Mouse (Mus musculus): ENCODE measurements around the gene Fgf9. TPM values are rescaled to one million over a fixed set of nuclear protein-coding genes. Genes with fewer than 3 reads are reported as not detected.
A peak's percentile ranks its signal among the peaks of the same experiment; 100 is the strongest.

Fgf9 gene
- polyA plus RNA-seq (2015; fragmentation: Nextera tagmentation; extraction: Ambion mirVana) = 9.5 and 10.6 TPM in 2 replicates

DNA sequence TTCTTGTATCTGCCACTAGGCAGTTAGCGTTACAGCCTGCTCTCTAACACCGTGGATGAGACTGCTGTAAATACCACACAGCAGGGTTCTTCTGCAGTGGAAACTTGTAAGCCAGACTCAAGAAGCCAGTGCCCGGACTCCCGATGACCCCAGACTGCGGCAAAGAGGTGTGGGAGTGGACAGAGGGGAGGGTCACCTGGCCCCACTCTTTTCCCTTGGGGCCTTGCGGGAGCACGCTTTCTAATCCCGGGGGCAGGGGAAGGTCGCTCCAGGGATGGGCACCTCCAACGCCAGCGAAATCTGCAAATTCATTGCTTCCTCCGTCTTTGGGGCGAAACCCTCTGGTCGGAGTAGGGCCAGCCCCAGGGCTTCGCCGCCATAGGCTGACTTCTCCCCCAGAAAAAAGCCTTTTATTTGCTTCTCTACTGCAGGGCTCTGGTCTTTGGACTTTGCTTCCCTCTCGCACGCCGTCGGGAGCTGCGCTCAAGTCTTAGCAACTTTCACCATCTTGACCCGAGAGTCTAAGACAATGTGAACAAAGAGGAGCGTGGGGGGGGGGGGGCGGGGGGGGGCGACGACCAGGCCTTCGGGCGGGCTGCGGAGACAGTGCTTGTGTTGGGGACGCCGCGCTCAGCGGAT is at the start of gene Fgf9:
Gene Fgf9, plus strand, starts transcription at position 67 of the 639 bp plus-strand sequence.
- H3K9me3 ChIP-seq (replicated peaks; ENCODE audit: control insufficient read depth, low read length) = no peaks in the 10 kb centered on the region
- H3K9ac ChIP-seq (ENCODE audit: low read length) = peak within 1 kb of the TSS; percentile 80
- peak within 1 kb of the TSS; percentile 91 for H3K4me2 ChIP-seq (ENCODE audit: low read depth, low read length)
- H3K27me3 ChIP-seq (ENCODE audit: control insufficient read depth, insufficient read depth, low read length) = peaks cover 20% of the 10 kb centered on the region
- ATAC-seq (ENCODE audit: insufficient read depth, low FRiP score) = peak; percentile 14; the same call in 1 of the 2 replicates
- peak within 1 kb of the TSS; percentile 79 for H3K27ac ChIP-seq (ENCODE audit: low read length)
- WGBS = under 1% methylated on average over 28 of the region's 33 CpGs
- H3K4me1 ChIP-seq (ENCODE audit: control insufficient read depth, insufficient read depth, low read length) = peaks cover 16% of the 10 kb centered on the region
- H3K4me3 ChIP-seq (replicated peaks; ENCODE audit: low read length) = peak within 1 kb of the TSS; percentile 67
- no peaks in the 10 kb centered on the region for H3K36me3 ChIP-seq (ENCODE audit: control insufficient read depth, insufficient read depth, low read length)

DNA sequence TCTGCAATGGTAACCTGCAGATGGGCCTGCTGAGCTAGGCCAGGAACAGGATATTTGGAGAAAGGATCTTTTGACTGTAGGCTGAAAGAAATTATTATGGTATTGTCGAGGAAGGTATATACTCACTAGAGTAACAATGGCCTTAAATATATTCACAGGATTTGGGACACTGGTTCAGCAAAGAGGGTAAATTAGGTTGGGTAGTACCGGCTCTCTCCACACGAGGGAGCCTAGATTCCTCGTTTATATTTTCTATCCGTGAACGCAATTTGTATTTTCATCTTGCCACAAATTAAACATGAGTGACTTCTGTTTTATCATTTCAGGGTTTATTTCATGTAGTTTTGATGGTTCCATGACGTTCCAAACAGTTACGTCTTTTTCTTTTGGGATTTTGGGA is 35.8 kb upstream of the Fgf9 start:
- no peak overlapping the region for H3K27ac ChIP-seq (ENCODE audit: low read length)
- ATAC-seq (ENCODE audit: insufficient read depth, low FRiP score) = no peak
- no peaks in the 10 kb centered on the region for H3K4me1 ChIP-seq (ENCODE audit: control insufficient read depth, insufficient read depth, low read length)
- H3K27me3 ChIP-seq (ENCODE audit: control insufficient read depth, insufficient read depth, low read length) = no peaks in the 10 kb centered on the region
- no peak overlapping the region for H3K9ac ChIP-seq (ENCODE audit: low read length)
- no peak overlapping the region for H3K4me3 ChIP-seq (replicated peaks; ENCODE audit: low read length)
- no peaks in the 10 kb centered on the region for H3K9me3 ChIP-seq (replicated peaks; ENCODE audit: control insufficient read depth, low read length)
- WGBS = 9% methylated on average over 8 of the region's 8 CpGs
- no peak overlapping the region for H3K4me2 ChIP-seq (ENCODE audit: low read depth, low read length)
- no peaks in the 10 kb centered on the region for H3K36me3 ChIP-seq (ENCODE audit: control insufficient read depth, insufficient read depth, low read length)

DNA sequence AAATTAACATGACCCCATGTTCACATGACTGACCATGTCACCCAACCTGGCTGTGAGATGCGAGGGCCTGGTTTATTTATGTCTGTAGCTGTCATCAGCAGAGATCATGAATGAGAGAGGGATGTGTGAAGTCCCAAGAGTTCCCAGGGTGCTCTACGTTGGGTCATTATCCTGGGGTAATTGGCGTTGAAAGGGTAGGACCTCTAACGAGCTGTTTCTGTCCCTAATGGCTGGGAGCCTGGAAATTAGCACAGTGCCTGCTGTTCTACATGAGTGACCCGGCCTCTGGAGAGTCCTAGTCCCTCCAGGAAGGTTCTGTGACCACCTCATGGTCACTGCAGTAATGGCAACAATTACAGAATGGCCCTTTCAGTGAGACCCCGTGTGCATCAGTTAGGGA is 34.2 kb upstream of the Fgf9 start:
- Histone ChIP-seq H3K27ac (ENCODE audit: low read length) (no peak overlapping the region), H3K9me3 (replicated peaks; ENCODE audit: control insufficient read depth, low read length) (no peaks in the 10 kb centered on the region), H3K4me2 (ENCODE audit: low read depth, low read length) (no peak overlapping the region), H3K36me3 (ENCODE audit: control insufficient read depth, insufficient read depth, low read length) (no peaks in the 10 kb centered on the region), H3K27me3 (ENCODE audit: control insufficient read depth, insufficient read depth, low read length) (no peaks in the 10 kb centered on the region), H3K4me1 (ENCODE audit: control insufficient read depth, insufficient read depth, low read length) (no peaks in the 10 kb centered on the region), H3K4me3 (replicated peaks; ENCODE audit: low read length) (no peak overlapping the region), H3K9ac (ENCODE audit: low read length) (no peak overlapping the region)
- no peak for ATAC-seq (ENCODE audit: insufficient read depth, low FRiP score)
- WGBS = 60% methylated on average over 6 of the region's 6 CpGs

DNA sequence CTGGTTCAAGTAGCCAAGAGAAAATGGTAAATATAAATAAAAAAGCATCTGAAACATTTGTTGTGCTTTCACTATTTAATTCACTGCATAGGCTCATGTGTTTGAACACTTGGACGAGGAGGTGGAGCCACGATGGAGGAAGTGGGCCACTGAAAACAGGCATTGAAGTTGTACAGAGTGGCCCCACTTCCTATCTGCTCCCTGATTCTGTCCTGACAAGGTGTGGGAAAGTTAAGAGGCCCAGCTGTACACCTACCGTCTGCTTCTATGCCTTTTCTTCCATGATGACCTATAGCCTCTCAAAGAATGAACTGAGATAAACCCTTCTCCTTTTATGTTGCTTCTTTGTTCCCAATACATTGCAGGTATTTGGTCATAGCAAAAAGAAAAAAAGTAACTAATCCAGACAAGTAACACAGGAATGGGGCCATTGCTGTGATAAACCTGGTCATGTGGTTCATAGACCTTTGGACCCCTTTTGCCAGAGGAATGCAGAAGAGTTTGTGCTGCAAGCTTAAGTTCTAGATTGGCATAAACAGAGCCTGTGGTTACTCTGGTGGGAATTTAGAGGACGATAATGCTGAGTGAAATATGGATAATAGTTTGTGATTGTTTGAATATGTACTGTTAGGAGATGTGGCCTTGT is 23.6 kb upstream of the Fgf9 start:
- no peaks in the 10 kb centered on the region for H3K27me3 ChIP-seq (ENCODE audit: control insufficient read depth, insufficient read depth, low read length)
- H3K9ac ChIP-seq (ENCODE audit: low read length) = no peak overlapping the region
- no peak overlapping the region for H3K4me3 ChIP-seq (replicated peaks; ENCODE audit: low read length)
- WGBS = 54% methylated on average over 4 of the region's 4 CpGs
- peak; percentile 92 for ATAC-seq (ENCODE audit: insufficient read depth, low FRiP score)
- H3K36me3 ChIP-seq (ENCODE audit: control insufficient read depth, insufficient read depth, low read length) = no peaks in the 10 kb centered on the region
- no peak overlapping the region for H3K4me2 ChIP-seq (ENCODE audit: low read depth, low read length)
- H3K9me3 ChIP-seq (replicated peaks; ENCODE audit: control insufficient read depth, low read length) = no peaks in the 10 kb centered on the region
- no peak overlapping the region; the same call in 1 of the 2 replicates for H3K27ac ChIP-seq (ENCODE audit: low read length)
- H3K4me1 ChIP-seq (ENCODE audit: control insufficient read depth, insufficient read depth, low read length) = no peaks in the 10 kb centered on the region

DNA sequence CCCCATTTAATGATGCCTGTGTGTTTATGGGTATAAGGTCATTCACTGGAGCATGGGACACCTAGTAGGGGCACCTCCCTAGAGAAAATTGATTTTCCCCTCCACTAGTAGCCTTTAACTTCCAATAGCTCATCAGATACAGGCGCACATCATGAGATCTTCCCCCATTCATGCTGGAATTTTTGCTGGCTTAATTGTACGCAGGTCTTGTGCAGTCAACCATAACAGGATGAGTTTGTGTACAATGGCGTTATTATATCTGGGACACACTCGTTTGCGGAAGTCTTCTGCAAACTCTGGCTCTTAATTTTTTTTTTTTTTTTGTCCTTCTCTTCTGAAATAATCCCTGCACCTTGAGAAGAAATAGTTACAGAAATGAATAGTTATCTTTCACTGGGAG is 19.7 kb upstream of the Fgf9 start:
- H3K36me3 ChIP-seq (ENCODE audit: control insufficient read depth, insufficient read depth, low read length) = no peaks in the 10 kb centered on the region
- no peaks in the 10 kb centered on the region for H3K4me1 ChIP-seq (ENCODE audit: control insufficient read depth, insufficient read depth, low read length)
- no peaks in the 10 kb centered on the region for H3K27me3 ChIP-seq (ENCODE audit: control insufficient read depth, insufficient read depth, low read length)
- H3K27ac ChIP-seq (ENCODE audit: low read length) = no peak overlapping the region
- no peaks in the 10 kb centered on the region for H3K9me3 ChIP-seq (replicated peaks; ENCODE audit: control insufficient read depth, low read length)
- no peak overlapping the region for H3K9ac ChIP-seq (ENCODE audit: low read length)
- no peak overlapping the region for H3K4me3 ChIP-seq (replicated peaks; ENCODE audit: low read length)
- no peak overlapping the region for H3K4me2 ChIP-seq (ENCODE audit: low read depth, low read length)
- no peak for ATAC-seq (ENCODE audit: insufficient read depth, low FRiP score)
- 90% methylated on average over 5 of the region's 5 CpGs for WGBS

DNA sequence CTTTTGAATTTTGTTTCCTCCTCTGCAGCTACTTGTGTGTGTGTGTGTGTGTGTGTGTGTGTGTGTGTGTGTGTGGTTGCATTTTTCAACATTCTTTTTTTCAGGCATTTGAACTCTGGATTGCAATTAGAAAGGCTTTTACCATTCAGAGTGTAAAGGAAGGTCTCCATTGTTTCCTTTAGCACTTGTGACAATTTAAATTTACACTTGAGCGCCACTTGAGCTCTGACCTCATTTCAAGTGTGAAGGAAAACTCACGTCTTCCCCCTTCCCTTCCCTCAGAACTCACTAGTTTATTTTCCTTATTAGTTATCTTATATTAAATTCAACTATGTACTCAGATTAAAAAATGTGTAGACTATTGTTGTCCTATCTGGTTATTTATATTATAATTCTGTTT is 2.8 kb upstream of the Fgf9 start:
- no peaks in the 10 kb centered on the region for H3K9me3 ChIP-seq (replicated peaks; ENCODE audit: control insufficient read depth, low read length)
- H3K9ac ChIP-seq (ENCODE audit: low read length) = no peak overlapping the region
- no peak overlapping the region for H3K27ac ChIP-seq (ENCODE audit: low read length)
- no peak overlapping the region for H3K4me3 ChIP-seq (replicated peaks; ENCODE audit: low read length)
- H3K36me3 ChIP-seq (ENCODE audit: control insufficient read depth, insufficient read depth, low read length) = no peaks in the 10 kb centered on the region
- peaks cover 9% of the 10 kb centered on the region for H3K27me3 ChIP-seq (ENCODE audit: control insufficient read depth, insufficient read depth, low read length)
- no peak for ATAC-seq (ENCODE audit: insufficient read depth, low FRiP score)
- WGBS = 63% methylated on average over 2 of the region's 2 CpGs
- peaks cover 6% of the 10 kb centered on the region; the same call in 1 of the 2 replicates for H3K4me1 ChIP-seq (ENCODE audit: control insufficient read depth, insufficient read depth, low read length)
- no peak overlapping the region for H3K4me2 ChIP-seq (ENCODE audit: low read depth, low read length)

DNA sequence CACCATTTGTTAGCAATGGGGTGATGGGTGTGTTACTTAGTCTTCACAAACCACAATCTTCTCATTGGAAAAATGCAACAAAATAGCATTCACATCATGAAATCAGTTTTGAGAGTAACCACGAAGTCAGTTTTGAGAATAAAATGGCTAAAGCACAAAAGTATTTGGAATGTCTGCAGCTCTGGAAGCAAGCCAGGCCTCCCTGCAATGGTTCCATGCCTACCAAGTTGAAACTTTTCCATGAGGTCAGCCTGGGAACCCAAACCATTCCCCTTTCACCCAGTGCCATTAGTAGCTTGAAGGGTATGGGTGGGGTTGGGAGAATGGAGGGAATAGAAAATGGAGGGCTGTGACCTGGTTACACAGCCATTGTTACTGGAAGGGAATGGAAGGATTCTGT is 1.7 kb upstream of the Fgf9 start:
- Histone ChIP-seq H3K9me3 (replicated peaks; ENCODE audit: control insufficient read depth, low read length) (no peaks in the 10 kb centered on the region), H3K9ac (ENCODE audit: low read length) (no peak overlapping the region), H3K4me3 (replicated peaks; ENCODE audit: low read length) (no peak overlapping the region), H3K27me3 (ENCODE audit: control insufficient read depth, insufficient read depth, low read length) (peaks cover 15% of the 10 kb centered on the region), H3K36me3 (ENCODE audit: control insufficient read depth, insufficient read depth, low read length) (no peaks in the 10 kb centered on the region), H3K4me1 (ENCODE audit: control insufficient read depth, insufficient read depth, low read length) (peaks cover 6% of the 10 kb centered on the region), H3K4me2 (ENCODE audit: low read depth, low read length) (no peak overlapping the region), H3K27ac (ENCODE audit: low read length) (no peak overlapping the region)
- 80% methylated on average over 1 of the region's 1 CpGs for WGBS
- no peak for ATAC-seq (ENCODE audit: insufficient read depth, low FRiP score)

DNA sequence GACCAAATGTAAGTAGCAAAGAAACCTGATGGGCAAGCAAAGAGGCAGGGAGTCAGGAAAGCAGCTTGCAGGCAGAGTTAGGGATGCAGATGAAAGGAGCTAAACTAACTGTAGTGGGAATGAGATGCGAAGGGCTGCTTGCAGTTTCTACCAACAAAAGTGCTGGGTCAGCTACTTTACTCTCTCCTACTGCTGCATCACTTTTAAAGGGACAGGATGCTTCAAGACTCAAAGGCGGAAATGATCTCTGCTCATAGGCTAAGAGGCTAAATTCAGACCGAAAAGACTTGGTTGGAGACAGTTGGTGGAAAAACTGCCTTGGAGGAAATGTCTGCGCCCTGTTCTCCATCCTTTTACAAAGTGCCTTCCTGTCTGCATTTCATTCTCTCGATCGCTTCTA is 420 bp upstream of the Fgf9 start:
- ATAC-seq (ENCODE audit: insufficient read depth, low FRiP score) = no peak
- H3K9ac ChIP-seq (ENCODE audit: low read length) = no peak overlapping the region
- WGBS = 5% methylated on average over 6 of the region's 6 CpGs
- peak overlapping the region; percentile 91 for H3K4me2 ChIP-seq (ENCODE audit: low read depth, low read length)
- no peak overlapping the region for H3K27ac ChIP-seq (ENCODE audit: low read length)
- H3K4me1 ChIP-seq (ENCODE audit: control insufficient read depth, insufficient read depth, low read length) = peaks cover 10% of the 10 kb centered on the region
- H3K4me3 ChIP-seq (replicated peaks; ENCODE audit: low read length) = peak overlapping the region; percentile 67
- no peaks in the 10 kb centered on the region for H3K9me3 ChIP-seq (replicated peaks; ENCODE audit: control insufficient read depth, low read length)
- no peaks in the 10 kb centered on the region for H3K36me3 ChIP-seq (ENCODE audit: control insufficient read depth, insufficient read depth, low read length)
- peaks cover 15% of the 10 kb centered on the region for H3K27me3 ChIP-seq (ENCODE audit: control insufficient read depth, insufficient read depth, low read length)

DNA sequence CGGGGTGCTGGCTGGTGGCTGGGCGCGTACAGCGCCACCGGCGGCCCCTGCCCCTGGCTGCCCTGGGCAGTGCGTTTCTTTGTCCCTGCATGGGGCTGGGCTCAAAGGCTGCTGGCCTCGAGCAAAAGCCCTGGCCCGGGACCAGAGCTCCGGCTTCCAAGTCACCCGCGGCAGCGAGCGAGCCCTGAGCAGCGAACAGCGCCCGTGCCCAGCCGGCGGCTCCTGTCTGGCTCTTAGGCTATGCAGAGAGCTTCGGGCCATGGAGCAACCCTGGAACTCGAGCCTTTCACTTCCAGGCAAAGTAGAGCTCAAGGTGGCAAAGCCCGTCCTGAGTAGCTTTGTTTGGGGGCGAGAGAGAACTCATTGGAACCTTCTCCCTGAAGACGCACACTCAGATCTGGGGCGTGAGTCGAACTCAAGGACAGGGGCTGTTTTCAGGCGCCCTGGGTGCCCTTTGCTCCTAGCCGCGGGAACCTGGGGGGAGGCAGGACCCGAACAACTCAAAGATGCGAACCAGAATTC is 834 bp downstream of the Fgf9 start:
- H3K9me3 ChIP-seq (replicated peaks; ENCODE audit: control insufficient read depth, low read length) = no peaks in the 10 kb centered on the region
- H3K4me3 ChIP-seq (replicated peaks; ENCODE audit: low read length) = peak overlapping the region; percentile 67
- peaks cover 20% of the 10 kb centered on the region for H3K4me1 ChIP-seq (ENCODE audit: control insufficient read depth, insufficient read depth, low read length)
- H3K4me2 ChIP-seq (ENCODE audit: low read depth, low read length) = peak overlapping the region; percentile 91
- H3K27ac ChIP-seq (ENCODE audit: low read length) = peak overlapping the region; percentile 79
- peak overlapping the region; percentile 80 for H3K9ac ChIP-seq (ENCODE audit: low read length)
- WGBS = under 1% methylated on average over 31 of the region's 31 CpGs
- H3K36me3 ChIP-seq (ENCODE audit: control insufficient read depth, insufficient read depth, low read length) = no peaks in the 10 kb centered on the region
- peak; percentile 26; the same call in 1 of the 2 replicates for ATAC-seq (ENCODE audit: insufficient read depth, low FRiP score)
- H3K27me3 ChIP-seq (ENCODE audit: control insufficient read depth, insufficient read depth, low read length) = peaks cover 25% of the 10 kb centered on the region
